Mouse (Mus musculus): ENCODE measurements at regions not wholly inside any gene's neighbourhood (a gene's known extent, or its start where the extent isn't known, plus 50 kb on each side); places are given as distances from the start of the nearest gene placed in this dataset.
A peak's percentile ranks its signal among the peaks of the same experiment; 100 is the strongest.

- no peak for DNase-seq (ENCODE audit: low spot score in 2 of 2)
Observed at GRCm38 (mm10) chr11:51911481-51911880, 54.0 kb upstream of the Jade2 start.

DNA sequence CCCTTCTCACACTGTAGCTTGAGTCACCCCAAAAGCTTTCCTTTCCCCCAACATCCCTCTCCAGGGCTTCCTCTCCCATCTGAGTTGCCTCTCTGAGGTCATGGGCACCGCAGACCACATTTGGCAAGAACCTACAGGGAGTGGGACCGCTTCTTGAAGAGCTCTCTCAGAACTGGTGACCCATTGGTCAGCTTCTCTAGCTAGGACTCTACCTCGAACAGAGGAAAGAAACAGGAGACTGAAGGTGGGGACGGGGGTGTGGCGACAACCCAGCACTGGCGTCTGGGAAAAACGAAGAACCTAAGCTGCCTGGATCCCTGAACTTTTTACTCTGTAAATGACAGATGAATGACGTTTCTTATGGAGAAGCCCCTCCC lies 51.8 kb upstream of the Cdkn2aipnl start:
- DNase-seq (ENCODE audit: low spot score in 2 of 2), result no peak

- DNase-seq (ENCODE audit: low spot score in 2 of 2), result peak; percentile 84 to 86
Observed at GRCm38 (mm10) chr11:51916033-51916929, 51.2 kb upstream of the Cdkn2aipnl start.
